Mouse (Mus musculus) liver, postnatal 0 days (tissue): Measurements from ENCODE around the gene Fnd3c2.

ENCODE experiments used
- CTCF ChIP-seq: sonication (generic); IDR thresholded peaks from 2 replicates; pipeline ENCODE4 v1.5.1; 2016; ENCODE audit warnings: antibody characterized with exemption, low read depth
- EP300 ChIP-seq: IDR thresholded peaks from 2 replicates; pipeline ENCODE4 v1.6.1; 2016; ENCODE audit warnings: antibody characterized with exemption, low read depth, mild to moderate bottlenecking

GRCm38 (mm10) chrX:106284441-106284840 is 29.3 kb upstream of the Fnd3c2 start:
- TF ChIP-seq CTCF (no peak), EP300 (no peak)
